Mouse (Mus musculus): ENCODE data around the gene Lrfn2.

DNA sequence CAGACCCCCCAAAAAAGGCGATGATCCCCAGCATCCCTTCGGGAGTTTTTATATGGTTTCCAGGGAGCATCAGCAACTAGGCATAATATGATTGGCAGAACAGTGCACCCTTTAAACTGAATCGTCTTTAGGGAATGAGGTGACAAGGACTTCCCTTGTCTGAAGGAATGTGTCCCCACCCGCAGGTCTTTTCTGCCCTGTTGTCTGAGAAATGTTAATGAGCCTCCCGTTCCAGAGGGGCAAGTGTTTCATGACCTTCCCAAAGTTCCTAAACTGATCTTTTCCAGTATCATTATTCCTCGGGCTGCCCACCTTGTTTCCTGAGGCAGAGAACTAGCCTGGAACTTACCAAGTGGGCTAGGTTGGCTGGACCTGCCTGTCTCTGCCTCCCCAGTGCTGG, 40.7 kb downstream of the Lrfn2 start:
- TF ChIP-seq POLR2A (IDR thresholded peaks at IDR 0.05; ENCODE audit: borderline replicate concordance, extremely low read depth, insufficient read depth, insufficient read length, poor library complexity, severe bottlenecking) (no peak), CTCF (IDR thresholded peaks at IDR 0.05; ENCODE audit: borderline replicate concordance, extremely low read depth, insufficient read depth, insufficient read length) (no peak)
